Mouse (Mus musculus): ENCODE measurements around the gene Hspa14. TPM values are rescaled to one million over a fixed set of nuclear protein-coding genes. Genes with fewer than 3 reads are reported as not detected.

The Hspa14 gene
- 100 to 1,000 TPM; 144 to 146 TPM for total RNA-seq (2023)

GRCm38 (mm10) chr2:3512552-3513454 lies at the start of gene Hspa14, which contains the start of the genes Gm45902 and Cdnf:
Hspa14 (minus strand) TSS chr2:3512814.
Gm45902 (minus strand) TSS chr2:3512790.
Cdnf (plus strand) TSS chr2:3513030.

GRCm38 (mm10) chr2:3474861-3475283 lies 37.7 kb downstream of the Hspa14 start, which contains the start of gene Suv39h2:
Suv39h2 (minus strand) TSS chr2:3475031.

Other genes starting within 250 kb of the Hspa14 start
- 10 to 100 TPM; 28.4 to 33.9 TPM for gene Nmt2, start 228.6 kb downstream of the Hspa14 start, total RNA-seq (2023)
- 1 to 10 TPM; 3.3 to 4.8 TPM for gene Rpp38, start 180.2 kb downstream of the Hspa14 start, total RNA-seq (2023)
- not detected for gene Acbd7, start 176.6 kb downstream of the Hspa14 start, total RNA-seq (2023)
- not detected for gene Olah, start 115.6 kb downstream of the Hspa14 start, total RNA-seq (2023)
- 1 to 10 TPM; 1.4 to 2.8 TPM for gene Meig1, start 90.2 kb downstream of the Hspa14 start, total RNA-seq (2023)
- gene Dclre1c, start 88.7 kb downstream of the Hspa14 start, total RNA-seq (2023) = 10 to 100 TPM; 54.9 to 58.9 TPM
- 1 to 10 TPM; 1.6 to 2.1 TPM for gene Suv39h2, start 37.8 kb downstream of the Hspa14 start, total RNA-seq (2023)
- gene Gm45902, start within 50 bp of the Hspa14 start, total RNA-seq (2023) = 10 to 100 TPM; 31.9 to 32.1 TPM
- 1 to 10 TPM in 1 of 2 experiments, under 1 TPM in 1; 0.17 to 1.4 TPM for gene Cdnf, start 216 bp upstream of the Hspa14 start, total RNA-seq (2023)
- 100 to 1,000 TPM; 223 to 287 TPM for gene Fam107b, start 57.7 kb upstream of the Hspa14 start, total RNA-seq (2023)

Measured in B cell, adult 67 days (primary cell).